Mouse (Mus musculus) ES-Bruce4 (cell line): ENCODE data around the gene Txlng. TPM values are rescaled to one million over a fixed set of nuclear protein-coding genes. Genes with fewer than 3 reads are reported as not detected.
"Not testable (repeated sequence)": the region's sequence is repeated elsewhere in the genome, so short reads cannot be mapped to it uniquely, and the experiment has no call there.

Experiments used
- H3K27ac ChIP-seq: 2 replicates; pipeline ENCODE4 v1.5.1; 2012; ENCODE audit warnings: low read length, inconsistent platforms; ENCODE audit not compliant: insufficient read depth
- H3K27me3 ChIP-seq: 2 replicates; pipeline ENCODE4 v1.6.1; 2012; ENCODE audit warnings: mild to moderate bottlenecking, low read length, inconsistent platforms; ENCODE audit not compliant: control insufficient read depth, poor library complexity, insufficient read depth, severe bottlenecking
- H3K36me3 ChIP-seq: 2 replicates; pipeline ENCODE4 v1.6.1; 2012; ENCODE audit warnings: inconsistent platforms, mild to moderate bottlenecking, low read length, moderate library complexity; ENCODE audit not compliant: control insufficient read depth, poor library complexity, insufficient read depth, severe bottlenecking
- H3K4me1 ChIP-seq: one replicate; pipeline ENCODE4 v1.8.1; 2011; ENCODE audit warnings: low read length; ENCODE audit not compliant: control insufficient read depth, insufficient read depth
- H3K4me3 ChIP-seq: 2 replicates; pipeline ENCODE4 v1.5.1; 2011; ENCODE audit warnings: low read depth, mild to moderate bottlenecking, low read length
- H3K9ac ChIP-seq: 2 replicates; pipeline ENCODE4 v1.6.1; 2012; ENCODE audit warnings: low read depth, mild to moderate bottlenecking, inconsistent platforms; ENCODE audit not compliant: poor library complexity, severe bottlenecking
- H3K9me3 ChIP-seq: replicated peaks from 2 replicates; pipeline ENCODE4 v1.6.1; 2012; ENCODE audit warnings: mild to moderate bottlenecking, low read length, inconsistent platforms; ENCODE audit not compliant: control insufficient read depth, poor library complexity, insufficient read depth, severe bottlenecking
- CTCF ChIP-seq: IDR thresholded peaks from one replicate; pipeline ENCODE4 v1.8.1; 2011; ENCODE audit warnings: low read depth, low read length
- EP300 ChIP-seq: IDR thresholded peaks from 2 replicates; pipeline ENCODE4 v1.6.1; 2011; ENCODE audit warnings: low read depth, low read length; ENCODE audit not compliant: insufficient read depth
- POLR2A ChIP-seq: IDR thresholded peaks from one replicate; pipeline ENCODE4 v1.8.1; 2011; ENCODE audit warnings: low read length; ENCODE audit not compliant: insufficient read depth
- polyA plus RNA-seq: library from polyadenylated mRNA; stranded (reverse); fragments of >200 nt; gene quantifications from 2 replicates; pipeline ENCODE4 v1.2.4, GENCODE M21; 2011; ENCODE audit warnings: low read depth; ENCODE audit not compliant: missing spikeins, insufficient read depth, insufficient read length

The Txlng gene
- polyA plus RNA-seq, 1 experiment = 67.1 TPM

DNA sequence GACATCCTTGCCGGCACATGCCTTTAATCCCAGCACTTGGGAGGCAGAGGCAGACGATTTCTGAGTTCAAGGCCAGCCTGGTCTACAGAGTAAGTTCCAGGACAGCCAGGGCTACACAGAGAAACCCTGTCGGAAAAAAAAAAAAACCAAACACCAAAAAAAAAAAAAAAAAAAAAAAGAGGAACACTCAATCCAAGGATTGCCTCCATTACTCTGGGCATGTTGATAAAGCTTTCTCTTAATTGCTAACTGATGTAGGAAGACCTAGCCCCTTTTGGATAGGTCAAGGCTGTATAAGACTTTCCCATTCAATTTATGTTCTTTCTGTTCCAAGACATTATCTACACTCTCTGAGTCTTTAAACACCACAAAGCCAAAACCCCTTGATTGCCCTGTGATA lies 16.3 kb upstream of the Txlng start:
- no peaks in the 10 kb centered on the region for H3K36me3 ChIP-seq
- H3K9me3 ChIP-seq = peaks cover 12% of the 10 kb centered on the region
- no peak overlapping the region for H3K9ac ChIP-seq
- no peak overlapping the region for H3K4me3 ChIP-seq
- H3K4me1 ChIP-seq = peaks cover 1% of the 10 kb centered on the region
- TF ChIP-seq CTCF (no peak), EP300 (no peak), POLR2A (no peak)
- no peaks in the 10 kb centered on the region for H3K27me3 ChIP-seq
- H3K27ac ChIP-seq = no peak overlapping the region

DNA sequence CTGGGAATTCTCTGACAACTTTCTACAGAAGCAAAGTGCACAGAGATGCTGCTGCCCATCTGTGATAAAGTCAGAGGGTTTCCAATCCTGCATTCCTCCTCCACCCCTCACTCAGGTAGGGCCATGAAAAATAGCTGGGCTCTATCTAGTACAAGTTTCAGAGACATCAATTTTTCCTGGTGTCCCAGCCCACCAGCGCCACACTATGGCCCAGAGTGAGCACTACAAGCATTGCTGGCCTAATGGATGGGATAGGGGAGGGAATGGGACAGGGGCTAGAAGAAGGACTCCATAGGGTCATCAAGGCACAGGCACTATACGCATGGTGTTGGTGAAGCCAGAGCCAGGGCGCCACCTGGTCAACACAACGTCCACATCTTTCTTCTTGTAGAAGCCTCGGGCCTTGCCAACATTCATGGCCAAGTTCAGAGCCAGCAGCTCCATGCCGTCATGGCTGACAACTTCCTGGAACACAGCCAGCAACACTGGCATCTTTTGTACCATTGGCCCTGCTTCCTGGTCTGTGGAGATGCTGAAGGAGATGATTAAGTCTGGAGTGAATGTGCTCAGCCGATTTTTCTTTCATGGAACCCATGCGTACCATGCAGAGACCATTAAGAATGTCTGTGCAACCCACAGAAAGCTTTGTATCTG lies 15.3 kb upstream of the Txlng start:
- peaks cover 1% of the 10 kb centered on the region for H3K4me1 ChIP-seq
- TF ChIP-seq CTCF = peak; percentile 63
- no peak for TF ChIP-seq EP300
- TF ChIP-seq POLR2A = no peak
- no peak overlapping the region for H3K27ac ChIP-seq
- no peaks in the 10 kb centered on the region for H3K36me3 ChIP-seq
- peaks cover 16% of the 10 kb centered on the region for H3K9me3 ChIP-seq
- no peak overlapping the region for H3K9ac ChIP-seq
- no peak overlapping the region for H3K4me3 ChIP-seq
- no peaks in the 10 kb centered on the region for H3K27me3 ChIP-seq

DNA sequence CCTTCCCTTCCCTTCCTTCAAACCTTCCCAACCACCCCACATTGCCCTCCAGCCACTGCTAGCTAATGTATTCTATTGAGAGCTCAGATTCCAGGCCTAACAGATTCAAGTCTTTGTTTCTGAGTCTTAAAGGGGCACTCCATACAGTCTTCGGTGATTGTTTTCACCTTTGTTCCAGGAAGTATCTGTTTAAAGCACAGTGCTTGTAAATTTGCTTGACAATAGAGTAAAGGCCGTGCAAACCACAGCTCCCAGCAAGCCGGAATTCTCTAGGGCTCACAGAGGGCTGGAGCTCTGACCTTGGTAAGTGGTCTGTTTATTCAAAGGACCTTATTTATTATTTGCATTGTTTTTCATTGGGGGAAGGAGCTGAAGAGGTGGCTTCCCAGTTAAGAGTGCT lies 2.8 kb upstream of the Txlng start:
- Histone ChIP-seq H3K4me3 (no peak overlapping the region), H3K27me3 (no peaks in the 10 kb centered on the region), H3K27ac (peak overlapping the region; percentile 100), H3K9ac (0 out of 2 replicates have a peak overlapping the region, but pooled peaks have one; percentile 40), H3K9me3 (no peaks in the 10 kb centered on the region), H3K4me1 (no peaks in the 10 kb centered on the region), H3K36me3 (no peaks in the 10 kb centered on the region)
- TF ChIP-seq EP300 (peak; percentile 92), CTCF (no peak)

DNA sequence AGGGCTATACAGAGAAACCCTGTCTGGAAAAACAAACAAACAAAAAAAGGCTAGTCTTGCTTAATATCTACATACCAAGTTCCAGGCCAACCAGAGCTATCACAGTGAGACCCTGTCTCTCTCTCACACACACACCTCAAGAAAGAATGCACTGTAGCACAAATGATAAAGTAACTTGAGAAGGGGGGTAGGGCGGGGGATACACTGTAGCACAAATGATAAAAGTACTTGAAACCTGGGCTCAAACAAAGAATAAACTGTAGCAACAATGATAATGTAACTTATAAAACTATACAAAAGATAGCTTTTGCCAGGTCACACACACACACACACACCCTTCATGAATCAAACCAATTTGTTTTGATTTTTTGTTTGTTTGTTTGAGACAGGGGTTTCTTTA lies 2.3 kb upstream of the Txlng start:
- no peak for TF ChIP-seq CTCF
- TF ChIP-seq EP300 = no peak
- TF ChIP-seq POLR2A = no peak
- Histone ChIP-seq H3K27me3 (no peaks in the 10 kb centered on the region), H3K36me3 (peaks cover 2% of the 10 kb centered on the region), H3K4me1 (no peaks in the 10 kb centered on the region), H3K9ac (peak overlapping the region; percentile 40; the same call in 1 of the 2 replicates), H3K9me3 (no peaks in the 10 kb centered on the region), H3K27ac (peak overlapping the region; percentile 100), H3K4me3 (no peak overlapping the region)

DNA sequence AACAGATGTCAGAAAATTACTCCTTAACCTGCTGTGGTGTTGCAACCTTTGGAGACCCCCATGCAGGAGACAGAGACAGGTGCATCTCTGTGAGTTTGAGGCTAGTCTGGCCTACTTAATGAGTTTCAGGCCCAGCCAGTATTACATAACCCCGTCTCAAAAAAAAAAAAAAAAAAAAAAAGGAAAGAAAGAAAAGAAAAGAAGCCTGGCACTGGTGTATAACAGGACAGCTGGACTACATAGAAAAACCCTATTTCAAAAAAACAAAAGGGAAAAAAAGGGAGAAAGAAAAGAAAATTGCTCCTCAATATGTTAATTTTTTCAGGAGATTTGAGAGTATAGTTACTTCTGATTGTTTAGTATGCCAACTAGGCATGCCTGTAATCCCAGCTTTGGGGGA lies 1.8 kb upstream of the Txlng start:
- Histone ChIP-seq H3K9me3 (no peaks in the 10 kb centered on the region), H3K27ac (peak overlapping the region; percentile 100), H3K4me3 (no peak overlapping the region), H3K27me3 (no peaks in the 10 kb centered on the region), H3K36me3 (peaks cover 2% of the 10 kb centered on the region), H3K4me1 (no peaks in the 10 kb centered on the region), H3K9ac (peak overlapping the region; percentile 40; the same call in 1 of the 2 replicates)
- no peak for TF ChIP-seq POLR2A
- no peak for TF ChIP-seq EP300
- TF ChIP-seq CTCF = no peak

DNA sequence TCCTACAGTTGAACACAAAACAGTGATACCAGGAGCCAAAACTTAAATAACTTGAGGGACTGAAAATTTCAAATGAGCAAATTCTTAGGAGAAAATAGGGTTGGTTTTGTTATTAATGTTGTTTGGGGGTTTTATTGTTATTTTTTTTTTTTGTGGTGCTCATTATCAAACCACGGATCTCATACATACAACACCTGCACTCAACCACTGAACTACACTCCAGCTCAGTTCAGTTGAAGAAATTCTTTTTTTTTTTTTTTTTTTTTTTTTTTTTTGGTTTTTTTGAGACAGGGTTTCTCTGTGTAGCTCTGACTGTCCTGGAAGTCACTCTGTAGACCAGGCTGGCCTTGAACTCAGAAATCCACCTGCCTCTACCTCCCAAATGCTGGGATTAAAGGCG lies 1.1 kb upstream of the Txlng start:
- H3K9ac ChIP-seq, H3K27ac ChIP-seq, H3K4me1 ChIP-seq, H3K4me3 ChIP-seq, H3K36me3 ChIP-seq, H3K9me3 ChIP-seq, H3K27me3 ChIP-seq: not testable (repeated sequence)
